Mouse (Mus musculus) ovary, postnatal 36 days (tissue): ENCODE measurements around the gene Trpc3.
"Not testable (repeated sequence)": the region's sequence is repeated elsewhere in the genome, so short reads cannot be mapped to it uniquely, and the experiment has no call there.

Source experiments
- DNase-seq: peaks from one replicate; pipeline ENCODE4 v3.0.0; 2022; ENCODE audit warnings: low spot score, mixed read lengths

Trpc3 gene

GRCm38 (mm10) chr3:36689392-36690291 lies at the start of gene Trpc3:
Trpc3 (minus strand) TSS chr3:36690167.
- peak; percentile 72 for DNase-seq

GRCm38 (mm10) chr3:36738071-36738470 lies 48.1 kb upstream of the Trpc3 start:
- DNase-seq, result no peak

- DNase-seq, result no peak
Measured at GRCm38 (mm10) chr3:36733075-36733474, 43.1 kb upstream of the Trpc3 start.

GRCm38 (mm10) chr3:36726545-36726944 lies 36.6 kb upstream of the Trpc3 start:
- no peak for DNase-seq

GRCm38 (mm10) chr3:36721850-36722249 lies 31.9 kb upstream of the Trpc3 start:
- DNase-seq, result no peak

- no peak for DNase-seq
Measured at GRCm38 (mm10) chr3:36709521-36709920, 19.6 kb upstream of the Trpc3 start.

GRCm38 (mm10) chr3:36690292-36690650 lies 304 bp upstream of the Trpc3 start:
- no peak for DNase-seq

- peak; percentile 78 for DNase-seq
Measured at GRCm38 (mm10) chr3:36688874-36689273, 1.1 kb downstream of the Trpc3 start.

- DNase-seq, result no peak
Measured at GRCm38 (mm10) chr3:36675822-36676221, 14.1 kb downstream of the Trpc3 start.

GRCm38 (mm10) chr3:36667814-36668213 lies 22.2 kb downstream of the Trpc3 start:
- no peak for DNase-seq

- DNase-seq, result not testable (repeated sequence)
Measured at GRCm38 (mm10) chr3:36645245-36645559, 44.8 kb downstream of the Trpc3 start.

- DNase-seq, result no peak
Measured at GRCm38 (mm10) chr3:36644554-36645244, 45.3 kb downstream of the Trpc3 start.

GRCm38 (mm10) chr3:36643354-36643753 lies 46.6 kb downstream of the Trpc3 start:
- no peak for DNase-seq

- peak; percentile 29 for DNase-seq
Measured at GRCm38 (mm10) chr3:36642736-36643135, 47.2 kb downstream of the Trpc3 start.

GRCm38 (mm10) chr3:36640787-36641186 lies 49.2 kb downstream of the Trpc3 start:
- DNase-seq, result no peak

GRCm38 (mm10) chr3:36635449-36635848 lies 54.5 kb downstream of the Trpc3 start:
- DNase-seq, result peak; percentile 36

- no peak for DNase-seq
Measured at GRCm38 (mm10) chr3:36626803-36627202, 63.2 kb downstream of the Trpc3 start.

GRCm38 (mm10) chr3:36618181-36618580 lies 71.8 kb downstream of the Trpc3 start:
- no peak for DNase-seq

GRCm38 (mm10) chr3:36613908-36614255 lies 76.1 kb downstream of the Trpc3 start:
- no peak for DNase-seq

GRCm38 (mm10) chr3:36613202-36613907 lies 76.6 kb downstream of the Trpc3 start, which contains the start of gene Bbs7:
Bbs7 (minus strand) TSS chr3:36613477.
- peak; percentile 94 for DNase-seq

- DNase-seq, result no peak
Measured at GRCm38 (mm10) chr3:36612687-36613086, 77.3 kb downstream of the Trpc3 start.

GRCm38 (mm10) chr3:36605894-36606783 lies 83.8 kb downstream of the Trpc3 start:
- no peak for DNase-seq
